ENCODE assay signal across 18 mouse cellular contexts in the genomic region with DNA sequence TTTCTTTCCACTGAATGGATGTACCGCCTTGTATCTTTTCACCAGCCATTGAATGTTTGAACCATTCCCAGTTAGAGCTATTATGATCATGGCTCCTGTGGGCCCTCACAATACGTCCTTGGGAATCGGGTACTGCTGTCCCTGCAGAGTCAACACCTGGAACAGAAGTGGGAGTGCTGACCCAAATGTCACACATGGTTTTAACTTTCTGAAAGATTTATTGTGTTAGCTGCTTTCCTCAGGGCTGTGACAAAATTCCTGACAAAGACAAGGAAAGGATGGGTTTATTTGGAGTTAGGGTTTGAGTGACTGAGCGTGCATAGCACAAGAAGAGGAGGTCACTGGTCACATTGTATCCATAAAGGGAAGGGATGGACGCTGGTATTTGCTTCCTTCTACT. TPM values are rescaled to one million over a fixed set of nuclear protein-coding genes. Genes with fewer than 3 reads are reported as not detected.
DNase-seq lines count a peak whose midpoint lies in the region; ATAC-seq lines count a peak whose summit lies in the region.
"Had no signal": no experiment of that assay in that cellular context is flagged by ENCODE, and none has a peak within 500 bp of the region (broad histone marks: within the 10 kb centered on the region; RNA-seq: fewer than 3 reads in every experiment).

No protein-coding gene starts in this region.

- H3K4me3 ChIP-seq in heart, embryonic 11.5 days (ENCODE audit: low read depth, low read length), result no peak overlapping the region
- no peak overlapping the region for H3K4me3 ChIP-seq in midbrain, embryonic 11.5 days (ENCODE audit: low read depth, low read length)
- no peak overlapping the region for H3K4me3 ChIP-seq in midbrain, embryonic 13.5 days (replicated peaks)

- peak; percentile 59 for DNase-seq in heart, adult 11 months
- peak; percentile 54 for DNase-seq in midbrain, embryonic 11.5 days (ENCODE audit: low spot score, missing footprints)
- DNase-seq: adrenal gland, adult 2 months; adrenal gland, adult 8-10 months; adrenal gland, postnatal 10 days; adrenal gland, postnatal 14 days; adrenal gland, postnatal 25 days; adrenal gland, postnatal 36 days; B cell, adult 2 months; cerebellum, adult 11 months; cerebellum, adult 11-12 months; cerebellum, adult 18-20 months had no signal

- no peak overlapping the region for H3K9ac ChIP-seq in heart, embryonic 11.5 days (ENCODE audit: low read depth, low read length)
- no peak overlapping the region for H3K9ac ChIP-seq in midbrain, embryonic 11.5 days (ENCODE audit: low read length)
- H3K9ac ChIP-seq in midbrain, embryonic 13.5 days (replicated peaks), result no peak overlapping the region

- no peaks in the 10 kb centered on the region for H3K27me3 ChIP-seq in heart, embryonic 11.5 days (ENCODE audit: control insufficient read depth, insufficient read depth, low read length)
- peaks cover 7% of the 10 kb centered on the region for H3K27me3 ChIP-seq in midbrain, embryonic 11.5 days (ENCODE audit: control insufficient read depth, insufficient read depth, low read length)
- peaks cover 8% of the 10 kb centered on the region; the same call in 1 of the 2 replicates for H3K27me3 ChIP-seq in midbrain, embryonic 13.5 days

- 77% methylated on average over 5 of the region's 5 CpGs for WGBS in heart, embryonic 11.5 days (ENCODE audit: insufficient replicate concordance)
- WGBS in midbrain, embryonic 11.5 days, result 85% methylated on average over 5 of the region's 5 CpGs
- WGBS in midbrain, embryonic 13.5 days, result 73% methylated on average over 5 of the region's 5 CpGs

- no peak overlapping the region for H3K27ac ChIP-seq in heart, embryonic 11.5 days (ENCODE audit: low read depth, low read length)
- H3K27ac ChIP-seq in midbrain, embryonic 11.5 days (ENCODE audit: low read depth, low read length), result no peak overlapping the region
- H3K27ac ChIP-seq in midbrain, embryonic 13.5 days, result no peak overlapping the region

- H3K36me3 ChIP-seq in heart, embryonic 11.5 days (ENCODE audit: control insufficient read depth, insufficient read depth, low read length), result no peaks in the 10 kb centered on the region
- H3K36me3 ChIP-seq in midbrain, embryonic 11.5 days (ENCODE audit: control insufficient read depth, insufficient read depth, low read length), result no peaks in the 10 kb centered on the region
- H3K36me3 ChIP-seq in midbrain, embryonic 13.5 days, result no peaks in the 10 kb centered on the region
- H3K36me3 ChIP-seq: G1E had no signal

- H3K4me2 ChIP-seq in heart, embryonic 11.5 days, result no peak overlapping the region
- H3K4me2 ChIP-seq in midbrain, embryonic 11.5 days, result no peak overlapping the region
- H3K4me2 ChIP-seq in midbrain, embryonic 13.5 days (replicated peaks), result no peak overlapping the region

- H3K9me3 ChIP-seq in heart, embryonic 11.5 days (replicated peaks; ENCODE audit: control insufficient read depth, low read length), result no peaks in the 10 kb centered on the region
- no peaks in the 10 kb centered on the region for H3K9me3 ChIP-seq in midbrain, embryonic 11.5 days (ENCODE audit: control insufficient read depth, low read length)
- H3K9me3 ChIP-seq in midbrain, embryonic 13.5 days, result no peaks in the 10 kb centered on the region

- peaks cover under 1% of the 10 kb centered on the region; the same call in 1 of the 2 replicates for H3K4me1 ChIP-seq in heart, embryonic 11.5 days (ENCODE audit: control insufficient read depth, insufficient read depth, low read length)
- H3K4me1 ChIP-seq in midbrain, embryonic 11.5 days (ENCODE audit: control insufficient read depth, insufficient read depth, low read length), result 0 out of 2 replicates have a peak, but pooled peaks cover 3% of the 10 kb centered on the region
- H3K4me1 ChIP-seq in midbrain, embryonic 13.5 days (replicated peaks), result peaks cover 5% of the 10 kb centered on the region; the same call in 1 of the 2 replicates

- ATAC-seq in heart, embryonic 11.5 days (replicated peaks; ENCODE audit: insufficient number of reproducible peaks, low FRiP score, low TSS enrichment), result no peak
- no peak for ATAC-seq in midbrain, embryonic 11.5 days (ENCODE audit: low FRiP score)
- no peak for ATAC-seq in midbrain, embryonic 13.5 days
- ATAC-seq: activated CD4-positive, CD25-positive, alpha-beta regulatory T cell, adult 4 months; CD4-positive, CD25-positive, alpha-beta regulatory T cell, adult 4 months; Patski had no signal

RNA-seq across cellular contexts. Expression of a gene that starts 4.3 kb away (rescaled TPM):
- polyA plus RNA-seq in heart, embryonic 11.5 days (2014; fragmentation: Nextera tagmentation; extraction: Ambion mirVana), result 6.3 and 8.2 TPM in 2 replicates
- polyA plus RNA-seq in midbrain, embryonic 11.5 days (2014; fragmentation: Nextera tagmentation; extraction: Ambion mirVana), result 1.2 and 1.4 TPM in 2 replicates
- polyA plus RNA-seq in midbrain, embryonic 13.5 days (2015; fragmentation: Nextera tagmentation; extraction: Ambion mirVana), result 1.7 and 2.1 TPM in 2 replicates
- polyA plus RNA-seq: G1E had no signal
